Mouse (Mus musculus) ES-E14 (cell line): ENCODE data around the gene Toe1.

Experiments
- HCFC1 ChIP-seq: IDR thresholded peaks from 2 replicates; pipeline ENCODE4 v1.6.1; 2012; ENCODE audit warnings: low read length, inconsistent platforms, borderline replicate concordance; ENCODE audit not compliant: insufficient read depth
- MAFK ChIP-seq: IDR thresholded peaks from 2 replicates; pipeline ENCODE4 v1.6.1; 2014; ENCODE audit warnings: mild to moderate bottlenecking, low read depth, low read length, inconsistent platforms; ENCODE audit not compliant: insufficient read depth
- ZNF384 ChIP-seq: IDR thresholded peaks from 2 replicates; pipeline ENCODE4 v1.6.1; 2012; ENCODE audit warnings: low read depth, low read length, inconsistent platforms

- TF ChIP-seq MAFK (no peak), HCFC1 (no peak), ZNF384 (no peak)
These were observed 26.9 kb downstream of the Toe1 start for GRCm38 (mm10) chr4:116780541-116780940.
